Mouse (Mus musculus) small intestine, adult 2 months (tissue): ENCODE results near the gene H2-DMb1. TPM values are rescaled to one million over a fixed set of nuclear protein-coding genes. Genes with fewer than 3 reads are reported as not detected.

Source experiments
- H3K27ac ChIP-seq: fragments of 200-500 bp; 2 replicates; pipeline ENCODE4 v1.5.1; 2012; ENCODE audit warnings: low read depth, low read length, control low read depth, inconsistent platforms; ENCODE audit not compliant: insufficient read depth
- H3K27me3 ChIP-seq: fragments of 200-500 bp; 2 replicates; pipeline ENCODE4 v1.6.1; 2012; ENCODE audit warnings: mild to moderate bottlenecking, moderate library complexity, low read length, inconsistent platforms; ENCODE audit not compliant: control insufficient read depth, insufficient read depth
- H3K36me3 ChIP-seq: fragments of 200-500 bp; 2 replicates; pipeline ENCODE4 v1.6.1; 2012; ENCODE audit warnings: mild to moderate bottlenecking, low read length, control low read depth, inconsistent platforms; ENCODE audit not compliant: control insufficient read depth, insufficient read depth
- H3K4me1 ChIP-seq: fragments of 200-500 bp; 2 replicates; pipeline ENCODE4 v1.6.1; 2012; ENCODE audit warnings: low read length, inconsistent platforms, mixed read lengths; ENCODE audit not compliant: control insufficient read depth, insufficient read depth, insufficient read length
- H3K4me3 ChIP-seq: fragments of 200-500 bp; 2 replicates; pipeline ENCODE4 v1.5.1; 2012; ENCODE audit warnings: low read depth, mild to moderate bottlenecking, control low read depth, inconsistent platforms, low read length, moderate library complexity
- CTCF ChIP-seq: fragments of 200-500 bp; IDR thresholded peaks from 2 replicates; pipeline ENCODE4 v1.5.1; 2012; ENCODE audit warnings: low read depth, mild to moderate bottlenecking, control low read depth, inconsistent platforms, low read length, moderate library complexity, mixed read lengths; ENCODE audit not compliant: insufficient replicate concordance, insufficient read length; ENCODE audit errors: extremely low read depth
- POLR2A ChIP-seq: fragments of 200-500 bp; IDR thresholded peaks from 2 replicates; pipeline ENCODE4 v1.6.1; 2012; ENCODE audit warnings: low read depth, mild to moderate bottlenecking, control low read depth, inconsistent platforms, low read length, moderate library complexity
- WGBS: fragments of 180-500 bp; shearing (Covaris S2); methylation state at CpG from one replicate; pipeline ENCODE4 v1.1.7; 2018; 5-methylcytosine and 5-hydroxymethylcytosine counted together
- polyA plus RNA-seq: library from polyadenylated mRNA; depleted of rRNA; stranded (reverse); fragments of >200 nt; gene quantifications from 2 replicates; pipeline ENCODE4 v1.2.3, GENCODE M21; 2012

Gene H2-DMb1
- polyA plus RNA-seq, 1 experiment, result 281 TPM

DNA sequence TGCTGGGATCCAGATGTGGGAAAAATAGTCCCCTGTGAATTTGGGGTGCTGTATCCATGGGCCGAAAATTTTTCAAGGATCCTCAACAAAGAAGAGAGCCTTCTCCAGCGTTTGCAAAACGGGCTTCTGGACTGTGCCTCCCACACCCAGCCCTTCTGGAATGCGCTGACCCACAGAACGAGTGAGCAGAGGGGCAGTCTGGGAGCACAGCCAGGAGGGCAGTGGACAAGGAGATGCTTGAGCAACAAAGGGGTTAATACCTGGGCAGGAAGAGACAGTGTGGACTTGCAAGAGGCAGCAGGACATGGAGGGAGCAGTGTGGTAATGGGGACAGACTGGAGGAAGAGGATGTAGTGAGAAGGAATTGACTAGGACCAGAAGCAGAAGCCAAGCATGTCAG, 2.7 kb downstream of the H2-DMb1 start:
- no peak overlapping the region for H3K4me3 ChIP-seq
- peaks cover 7% of the 10 kb centered on the region; the same call in 1 of the 2 replicates for H3K4me1 ChIP-seq
- no peaks in the 10 kb centered on the region for H3K27me3 ChIP-seq
- TF ChIP-seq POLR2A (no peak), CTCF (no peak)
- no peak overlapping the region for H3K27ac ChIP-seq
- WGBS, result 61% methylated on average over 5 of the region's 5 CpGs
- H3K36me3 ChIP-seq, result peaks cover 11% of the 10 kb centered on the region; the same call in 1 of the 2 replicates

DNA sequence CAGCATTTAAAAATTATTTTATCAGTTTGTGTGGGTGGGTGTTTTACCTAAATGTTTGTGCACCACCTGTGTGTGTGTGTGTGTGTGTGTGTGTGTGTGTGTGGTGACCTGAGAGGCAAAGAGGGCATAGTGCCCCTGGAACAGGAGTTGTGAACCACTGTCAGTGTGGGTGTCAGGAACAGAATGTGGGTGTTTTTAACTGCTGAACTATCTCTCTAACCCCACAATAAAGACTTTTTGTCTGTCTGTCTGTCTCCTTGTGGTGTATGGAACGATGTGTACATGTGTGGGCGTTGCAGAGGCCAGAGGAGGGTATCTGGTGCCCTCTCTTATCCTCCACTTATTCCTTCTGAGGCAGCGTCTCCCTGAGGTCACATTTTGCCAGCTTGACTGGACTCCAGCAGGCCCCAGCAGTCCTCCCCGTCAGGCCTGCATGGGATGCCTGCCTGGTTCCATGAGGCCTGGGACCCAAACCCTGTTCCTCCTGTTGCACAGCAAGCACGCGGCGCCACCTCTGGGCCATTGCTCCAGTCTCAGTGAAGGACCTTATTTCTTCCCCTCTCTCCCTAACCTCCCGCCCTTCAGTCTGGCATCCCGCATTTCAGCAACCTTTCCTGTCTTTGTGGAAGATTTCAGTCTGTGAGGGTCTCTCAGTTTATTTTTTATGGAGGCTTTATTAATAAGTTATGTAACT, 11.5 kb downstream of the H2-DMb1 start:
- no peak for TF ChIP-seq POLR2A
- TF ChIP-seq CTCF, result peak; percentile 33; the same call in 1 of the 2 replicates
- Histone ChIP-seq H3K4me1 (no peaks in the 10 kb centered on the region), H3K27me3 (no peaks in the 10 kb centered on the region), H3K27ac (no peak overlapping the region), H3K36me3 (peaks cover 4% of the 10 kb centered on the region; the same call in 1 of the 2 replicates), H3K4me3 (no peak overlapping the region)
- WGBS, result 52% methylated on average over 9 of the region's 9 CpGs

DNA sequence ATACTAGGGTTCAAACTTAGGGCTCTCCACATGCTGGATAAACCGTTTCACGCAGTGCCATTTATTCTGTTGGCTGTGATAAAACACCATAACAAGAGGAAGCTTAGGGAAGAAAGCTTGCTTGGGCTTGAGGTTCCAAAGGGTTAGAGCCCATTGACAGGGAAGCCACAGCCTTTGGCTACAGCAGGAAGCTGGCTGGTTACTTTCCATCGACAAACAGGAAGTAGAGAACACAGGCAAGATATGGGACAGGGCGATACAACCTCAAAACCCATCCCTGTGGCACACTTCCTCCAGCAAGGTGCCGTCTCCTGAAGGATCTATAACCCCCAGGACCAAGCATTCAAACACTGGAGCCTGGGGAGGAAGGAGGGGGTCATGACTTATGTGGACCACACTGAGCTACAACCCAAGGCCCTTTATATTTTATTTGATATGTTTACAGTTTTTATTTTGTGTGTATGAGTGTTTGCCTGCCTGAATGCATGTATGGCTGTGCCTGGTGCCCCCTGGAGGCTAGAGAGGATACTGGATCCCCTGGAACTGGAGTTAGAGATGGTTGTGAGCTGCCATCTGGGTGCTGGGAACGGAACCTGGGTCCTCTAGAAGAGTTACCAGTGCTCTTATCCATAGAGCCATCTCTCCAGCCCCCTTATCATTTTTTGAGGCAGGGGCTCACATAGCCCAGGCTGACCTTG, 12.3 kb downstream of the H2-DMb1 start:
- Histone ChIP-seq H3K27ac (no peak overlapping the region), H3K4me1 (no peaks in the 10 kb centered on the region), H3K4me3 (no peak overlapping the region), H3K36me3 (peaks cover 4% of the 10 kb centered on the region; the same call in 1 of the 2 replicates), H3K27me3 (no peaks in the 10 kb centered on the region)
- WGBS, result 64% methylated on average over 6 of the region's 6 CpGs
- TF ChIP-seq POLR2A (no peak), CTCF (peak; percentile 31; the same call in 1 of the 2 replicates)

DNA sequence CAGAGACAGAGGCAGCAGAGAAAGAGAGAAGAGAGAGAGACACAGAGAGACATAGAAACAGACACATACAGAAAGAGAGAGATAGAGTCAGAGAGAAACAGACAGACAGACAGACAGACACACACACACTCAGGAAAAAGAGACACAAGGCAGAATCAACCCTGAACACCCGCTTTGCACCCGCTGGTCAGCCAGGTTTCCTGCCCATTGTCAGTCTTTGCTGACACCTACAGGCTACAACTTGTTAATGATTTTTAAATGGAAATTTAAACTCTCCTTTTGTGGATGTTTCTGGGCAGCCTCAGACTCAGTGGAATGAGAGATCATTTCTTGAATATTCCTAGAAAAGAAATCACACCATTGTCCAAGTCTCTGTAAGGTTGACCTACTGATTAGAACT, 16.4 kb downstream of the H2-DMb1 start:
- no peaks in the 10 kb centered on the region for H3K4me1 ChIP-seq
- peak; percentile 77; the same call in 1 of the 2 replicates for TF ChIP-seq CTCF
- TF ChIP-seq POLR2A, result no peak
- WGBS, result 0% methylated on average over 2 of the region's 2 CpGs
- H3K4me3 ChIP-seq, result no peak overlapping the region
- no peaks in the 10 kb centered on the region for H3K36me3 ChIP-seq
- no peaks in the 10 kb centered on the region for H3K27me3 ChIP-seq
- H3K27ac ChIP-seq, result no peak overlapping the region

DNA sequence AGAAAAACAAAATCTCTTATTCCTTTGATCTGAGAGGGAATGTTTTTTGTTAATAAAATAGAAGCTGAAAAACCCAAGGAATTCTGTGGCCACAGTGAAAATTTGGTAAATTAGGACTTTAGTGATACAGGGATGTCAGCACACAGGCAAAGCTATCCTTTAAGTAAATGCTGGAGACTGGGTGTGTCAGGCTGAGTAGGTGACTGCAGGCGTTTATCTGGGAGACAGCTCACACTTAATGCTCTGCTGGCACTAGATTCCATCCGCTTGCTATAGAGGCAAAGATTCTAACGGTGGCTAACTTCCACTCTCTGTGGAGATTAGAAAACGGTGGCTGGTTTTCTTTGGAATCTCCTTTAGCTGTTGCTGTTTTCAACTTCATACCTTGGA, 17.6 kb downstream of the H2-DMb1 start:
- Histone ChIP-seq H3K27ac (no peak overlapping the region), H3K27me3 (no peaks in the 10 kb centered on the region), H3K36me3 (no peaks in the 10 kb centered on the region), H3K4me1 (no peaks in the 10 kb centered on the region), H3K4me3 (no peak overlapping the region)
- 8% methylated on average over 4 of the region's 4 CpGs for WGBS
- TF ChIP-seq CTCF (no peak), POLR2A (no peak)

DNA sequence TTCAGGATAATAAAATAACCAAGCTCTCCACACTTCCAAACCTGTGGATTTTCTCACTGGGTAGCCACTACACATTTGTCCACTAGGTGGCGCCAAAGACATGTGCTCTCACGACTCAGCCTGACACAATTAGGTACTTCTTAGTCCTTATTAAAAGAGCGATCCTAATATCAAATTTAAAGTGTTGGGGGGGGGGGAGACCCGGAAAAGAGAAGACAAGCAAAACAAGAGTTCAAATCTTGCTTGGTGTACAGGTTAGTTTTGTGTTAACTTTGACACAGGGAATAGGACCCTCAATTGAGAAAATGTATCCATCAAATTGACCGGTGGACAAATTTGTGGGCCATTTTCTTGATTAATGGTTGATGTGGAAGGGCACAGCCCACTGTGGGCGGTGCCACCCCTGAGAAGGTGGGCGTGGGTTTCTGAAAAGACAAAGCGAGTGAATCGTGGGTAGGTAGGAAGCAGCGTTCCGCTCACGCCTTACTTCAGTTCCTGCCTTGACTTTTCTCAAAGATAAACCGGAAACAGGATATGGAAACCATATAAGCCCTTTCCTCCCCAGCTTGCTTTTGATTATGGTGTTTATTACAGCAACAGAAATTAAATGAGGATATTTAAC, 18.1 kb downstream of the H2-DMb1 start:
- Histone ChIP-seq H3K4me3 (no peak overlapping the region), H3K27ac (no peak overlapping the region), H3K27me3 (no peaks in the 10 kb centered on the region), H3K36me3 (no peaks in the 10 kb centered on the region), H3K4me1 (no peaks in the 10 kb centered on the region)
- TF ChIP-seq CTCF (no peak; the same call in 1 of the 2 replicates), POLR2A (no peak)
- WGBS, result 36% methylated on average over 13 of the region's 13 CpGs

DNA sequence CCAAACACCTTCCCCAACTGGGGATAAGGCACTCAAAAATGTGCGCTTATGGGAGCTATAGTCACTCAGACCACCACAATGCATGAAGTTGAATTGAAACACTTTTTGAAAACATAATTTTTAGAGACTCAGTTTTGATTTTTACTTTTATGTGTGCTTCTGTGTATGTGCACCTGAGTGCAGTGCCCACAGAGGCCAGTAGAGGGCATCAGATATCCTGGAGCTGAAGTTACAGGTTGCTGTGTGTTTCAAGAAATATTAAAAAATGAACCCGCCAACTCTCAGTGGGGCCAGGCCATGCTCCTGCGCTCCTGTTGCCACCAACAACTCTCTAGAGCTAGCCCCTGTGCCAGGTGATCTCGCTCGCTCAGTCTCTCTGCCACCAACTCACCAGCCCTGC, 19.7 kb downstream of the H2-DMb1 start:
- Histone ChIP-seq H3K27ac (no peak overlapping the region), H3K27me3 (no peaks in the 10 kb centered on the region), H3K36me3 (no peaks in the 10 kb centered on the region), H3K4me1 (no peaks in the 10 kb centered on the region), H3K4me3 (no peak overlapping the region)
- WGBS, result 97% methylated on average over 5 of the region's 5 CpGs
- no peak for TF ChIP-seq POLR2A
- peak; percentile 16; the same call in 1 of the 2 replicates for TF ChIP-seq CTCF
